Mouse (Mus musculus) embryonic facial prominence, embryonic 15.5 days (tissue): ENCODE data around the gene Btbd11. TPM values are rescaled to one million over a fixed set of nuclear protein-coding genes. Genes with fewer than 3 reads are reported as not detected.

Experiments used
- ATAC-seq: fragments of 200-750 bp; cut with Nextera tagmentation; 2 replicates; pipeline ENCODE4 v1.8.0; 2017; ENCODE audit warnings: low read depth, moderate TSS enrichment; ENCODE audit not compliant: insufficient number of reproducible peaks, low FRiP score, low TSS enrichment
- H3K27ac ChIP-seq: fragments of 300-500 bp; sonication (generic); replicated peaks from 2 replicates; pipeline ENCODE4 v1.5.1; 2015; ENCODE audit warnings: mild to moderate bottlenecking, inconsistent platforms
- H3K27me3 ChIP-seq: fragments of 300-500 bp; sonication (generic); 2 replicates; pipeline ENCODE4 v1.6.1; 2015; ENCODE audit warnings: inconsistent platforms
- H3K36me3 ChIP-seq: fragments of 300-500 bp; sonication (generic); 2 replicates; pipeline ENCODE4 v1.6.1; 2015; ENCODE audit warnings: mild to moderate bottlenecking, inconsistent platforms
- H3K4me1 ChIP-seq: fragments of 300-500 bp; sonication (generic); 2 replicates; pipeline ENCODE4 v1.6.1; 2015; ENCODE audit warnings: inconsistent platforms
- H3K4me2 ChIP-seq: fragments of 300-500 bp; sonication (generic); replicated peaks from 2 replicates; pipeline ENCODE4 v1.6.1; 2015; ENCODE audit warnings: mild to moderate bottlenecking, inconsistent platforms
- H3K4me3 ChIP-seq: fragments of 300-500 bp; sonication (generic); replicated peaks from 2 replicates; pipeline ENCODE4 v1.5.1; 2015; ENCODE audit warnings: mild to moderate bottlenecking, inconsistent platforms
- H3K9ac ChIP-seq: fragments of 300-500 bp; sonication (generic); 2 replicates; pipeline ENCODE4 v1.6.1; 2015; ENCODE audit warnings: inconsistent platforms
- H3K9me3 ChIP-seq: fragments of 300-500 bp; sonication (generic); replicated peaks from 2 replicates; pipeline ENCODE4 v1.6.1; 2016; ENCODE audit warnings: inconsistent platforms
- WGBS: fragments of 180-500 bp; shearing (Covaris S2); methylation state at CpG from one replicate; pipeline ENCODE4 v1.1.7; 2015; 5-methylcytosine and 5-hydroxymethylcytosine counted together
- polyA plus RNA-seq: library from polyadenylated mRNA; unstranded; fragments of >200 nt; fragmentation: Nextera tagmentation; extraction: Ambion mirVana; gene quantifications from 2 replicates; pipeline ENCODE4 v1.2.1, GENCODE M21; 2015

Gene Btbd11
- polyA plus RNA-seq, 1 experiment from 2014 or later, result 6.5 TPM

GRCm38 (mm10) chr10:85481106-85481505, 94.5 kb downstream of the Btbd11 start:
- H3K27me3 ChIP-seq, result no peaks in the 10 kb centered on the region
- no peaks in the 10 kb centered on the region for H3K9me3 ChIP-seq
- 0 out of 2 replicates have a peak, but pooled peaks have one; percentile 9 for ATAC-seq
- H3K4me1 ChIP-seq, result peaks cover 23% of the 10 kb centered on the region
- no peak overlapping the region for H3K27ac ChIP-seq
- H3K4me2 ChIP-seq, result no peak overlapping the region
- H3K4me3 ChIP-seq, result no peak overlapping the region
- H3K9ac ChIP-seq, result no peak overlapping the region
- WGBS, result 16% methylated on average over 3 of the region's 3 CpGs
- no peaks in the 10 kb centered on the region for H3K36me3 ChIP-seq

- Histone ChIP-seq H3K27me3 (no peaks in the 10 kb centered on the region), H3K4me1 (peaks cover 23% of the 10 kb centered on the region), H3K9me3 (no peaks in the 10 kb centered on the region), H3K27ac (peak overlapping the region; percentile 30; the same call in 1 of the 2 replicates), H3K4me3 (no peak overlapping the region), H3K9ac (no peak overlapping the region), H3K36me3 (no peaks in the 10 kb centered on the region), H3K4me2 (no peak overlapping the region)
- peak; percentile 50; the same call in 1 of the 2 replicates for ATAC-seq
- 26% methylated on average over 4 of the region's 4 CpGs for WGBS
Measured at GRCm38 (mm10) chr10:85482064-85482473, 95.5 kb downstream of the Btbd11 start.

- H3K27ac ChIP-seq, result peak overlapping the region; percentile 30; the same call in 1 of the 2 replicates
- 32% methylated on average over 6 of the region's 6 CpGs for WGBS
- no peak overlapping the region for H3K4me3 ChIP-seq
- H3K4me1 ChIP-seq, result peaks cover 23% of the 10 kb centered on the region
- no peak overlapping the region for H3K9ac ChIP-seq
- H3K4me2 ChIP-seq, result no peak overlapping the region
- H3K36me3 ChIP-seq, result no peaks in the 10 kb centered on the region
- ATAC-seq, result peak; percentile 34; the same call in 1 of the 2 replicates
- H3K27me3 ChIP-seq, result no peaks in the 10 kb centered on the region
- H3K9me3 ChIP-seq, result no peaks in the 10 kb centered on the region
Measured at GRCm38 (mm10) chr10:85482480-85482879, 95.9 kb downstream of the Btbd11 start.

GRCm38 (mm10) chr10:85486456-85486855, 99.8 kb downstream of the Btbd11 start:
- WGBS, result 82% methylated on average over 3 of the region's 3 CpGs
- no peaks in the 10 kb centered on the region for H3K36me3 ChIP-seq
- H3K4me1 ChIP-seq, result peaks cover 14% of the 10 kb centered on the region
- no peak overlapping the region for H3K4me3 ChIP-seq
- ATAC-seq, result no peak; the same call in 1 of the 2 replicates
- H3K9me3 ChIP-seq, result no peaks in the 10 kb centered on the region
- no peak overlapping the region for H3K27ac ChIP-seq
- no peak overlapping the region for H3K4me2 ChIP-seq
- no peak overlapping the region for H3K9ac ChIP-seq
- H3K27me3 ChIP-seq, result no peaks in the 10 kb centered on the region

- H3K27ac ChIP-seq, result no peak overlapping the region
- no peaks in the 10 kb centered on the region for H3K9me3 ChIP-seq
- H3K36me3 ChIP-seq, result no peaks in the 10 kb centered on the region
- 80% methylated on average over 2 of the region's 2 CpGs for WGBS
- H3K4me1 ChIP-seq, result 0 out of 2 replicates have a peak, but pooled peaks cover under 1% of the 10 kb centered on the region
- no peaks in the 10 kb centered on the region for H3K27me3 ChIP-seq
- H3K4me2 ChIP-seq, result no peak overlapping the region
- H3K4me3 ChIP-seq, result no peak overlapping the region
- no peak for ATAC-seq
- no peak overlapping the region for H3K9ac ChIP-seq
Measured at GRCm38 (mm10) chr10:85492583-85492982, 106.0 kb downstream of the Btbd11 start.

GRCm38 (mm10) chr10:85496358-85496757, 109.7 kb downstream of the Btbd11 start:
- no peaks in the 10 kb centered on the region for H3K36me3 ChIP-seq
- no peak overlapping the region for H3K4me3 ChIP-seq
- no peaks in the 10 kb centered on the region for H3K27me3 ChIP-seq
- peaks cover 4% of the 10 kb centered on the region; the same call in 1 of the 2 replicates for H3K4me1 ChIP-seq
- no peak for ATAC-seq
- H3K9me3 ChIP-seq, result no peaks in the 10 kb centered on the region
- no peak overlapping the region for H3K27ac ChIP-seq
- no peak overlapping the region for H3K4me2 ChIP-seq
- WGBS, result 89% methylated on average over 8 of the region's 8 CpGs
- H3K9ac ChIP-seq, result no peak overlapping the region

GRCm38 (mm10) chr10:85496981-85497380, 110.4 kb downstream of the Btbd11 start:
- Histone ChIP-seq H3K27ac (no peak overlapping the region), H3K9me3 (no peaks in the 10 kb centered on the region), H3K4me3 (no peak overlapping the region), H3K27me3 (no peaks in the 10 kb centered on the region), H3K9ac (no peak overlapping the region), H3K4me1 (peaks cover 4% of the 10 kb centered on the region), H3K4me2 (no peak overlapping the region), H3K36me3 (no peaks in the 10 kb centered on the region)
- 24% methylated on average over 2 of the region's 2 CpGs for WGBS
- ATAC-seq, result no peak

- H3K27ac ChIP-seq, result no peak overlapping the region
- no peak overlapping the region for H3K9ac ChIP-seq
- H3K4me3 ChIP-seq, result no peak overlapping the region
- ATAC-seq, result no peak
- no peaks in the 10 kb centered on the region for H3K36me3 ChIP-seq
- peaks cover 8% of the 10 kb centered on the region for H3K4me1 ChIP-seq
- H3K9me3 ChIP-seq, result no peaks in the 10 kb centered on the region
- H3K4me2 ChIP-seq, result no peak overlapping the region
- 51% methylated on average over 5 of the region's 5 CpGs for WGBS
- no peaks in the 10 kb centered on the region for H3K27me3 ChIP-seq
Measured at GRCm38 (mm10) chr10:85497931-85498330, 111.3 kb downstream of the Btbd11 start.

GRCm38 (mm10) chr10:85500573-85501155, 114.0 kb downstream of the Btbd11 start:
- Histone ChIP-seq H3K9ac (no peak overlapping the region), H3K4me3 (no peak overlapping the region), H3K27ac (no peak overlapping the region), H3K4me2 (no peak overlapping the region), H3K27me3 (no peaks in the 10 kb centered on the region), H3K9me3 (no peaks in the 10 kb centered on the region), H3K4me1 (peaks cover 31% of the 10 kb centered on the region), H3K36me3 (no peaks in the 10 kb centered on the region)
- ATAC-seq, result no peak
- 82% methylated on average over 9 of the region's 9 CpGs for WGBS

- 42% methylated on average over 5 of the region's 5 CpGs for WGBS
- peaks cover 31% of the 10 kb centered on the region for H3K4me1 ChIP-seq
Measured at GRCm38 (mm10) chr10:85501966-85502566, 115.5 kb downstream of the Btbd11 start.

GRCm38 (mm10) chr10:85502656-85503055, 116.0 kb downstream of the Btbd11 start:
- H3K9me3 ChIP-seq, result no peaks in the 10 kb centered on the region
- ATAC-seq, result no peak
- H3K9ac ChIP-seq, result no peak overlapping the region
- no peaks in the 10 kb centered on the region for H3K27me3 ChIP-seq
- WGBS, result 72% methylated on average over 9 of the region's 9 CpGs
- no peak overlapping the region for H3K4me3 ChIP-seq
- no peak overlapping the region for H3K4me2 ChIP-seq
- no peaks in the 10 kb centered on the region for H3K36me3 ChIP-seq
- H3K27ac ChIP-seq, result no peak overlapping the region
- H3K4me1 ChIP-seq, result peaks cover 29% of the 10 kb centered on the region

More at GRCm38 (mm10) chr10:85501966-85502566, 115.5 kb downstream of the Btbd11 start:
- Histone ChIP-seq H3K36me3 (no peaks in the 10 kb centered on the region), H3K27ac (no peak overlapping the region), H3K4me2 (no peak overlapping the region), H3K9me3 (no peaks in the 10 kb centered on the region), H3K9ac (no peak overlapping the region), H3K27me3 (no peaks in the 10 kb centered on the region), H3K4me3 (no peak overlapping the region)
- no peak for ATAC-seq
